Mouse (Mus musculus): ENCODE data around the gene Pde1a.

Gene Pde1a

DNA sequence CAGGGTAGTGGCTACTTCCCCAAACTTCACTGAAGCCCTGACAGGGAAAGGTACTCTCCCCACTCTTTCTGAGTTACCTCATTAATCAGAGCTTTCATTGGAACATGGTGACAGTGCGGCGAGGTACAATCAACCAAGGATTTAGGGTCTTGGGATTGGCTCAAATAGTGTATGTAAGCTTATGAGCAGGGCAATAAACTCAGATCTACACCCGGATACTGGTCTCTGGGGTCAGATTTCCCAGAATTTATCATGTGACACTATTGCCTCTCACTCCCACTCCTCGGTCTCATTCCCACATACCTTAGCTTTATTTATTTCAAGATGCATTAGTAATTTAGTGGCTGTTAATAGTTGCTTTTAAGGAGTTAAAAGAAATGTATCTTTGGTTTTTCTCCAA lies 303.4 kb downstream of the Pde1a start:
- TF ChIP-seq GATA4 (IDR thresholded peaks at IDR 0.05; ENCODE audit: insufficient replicate concordance, low read length): no peak

GRCm38 (mm10) chr2:79819543-79819942 lies 309.7 kb downstream of the Pde1a start:
- no peak for TF ChIP-seq GATA4 (IDR thresholded peaks at IDR 0.05; ENCODE audit: insufficient replicate concordance, low read length)

DNA sequence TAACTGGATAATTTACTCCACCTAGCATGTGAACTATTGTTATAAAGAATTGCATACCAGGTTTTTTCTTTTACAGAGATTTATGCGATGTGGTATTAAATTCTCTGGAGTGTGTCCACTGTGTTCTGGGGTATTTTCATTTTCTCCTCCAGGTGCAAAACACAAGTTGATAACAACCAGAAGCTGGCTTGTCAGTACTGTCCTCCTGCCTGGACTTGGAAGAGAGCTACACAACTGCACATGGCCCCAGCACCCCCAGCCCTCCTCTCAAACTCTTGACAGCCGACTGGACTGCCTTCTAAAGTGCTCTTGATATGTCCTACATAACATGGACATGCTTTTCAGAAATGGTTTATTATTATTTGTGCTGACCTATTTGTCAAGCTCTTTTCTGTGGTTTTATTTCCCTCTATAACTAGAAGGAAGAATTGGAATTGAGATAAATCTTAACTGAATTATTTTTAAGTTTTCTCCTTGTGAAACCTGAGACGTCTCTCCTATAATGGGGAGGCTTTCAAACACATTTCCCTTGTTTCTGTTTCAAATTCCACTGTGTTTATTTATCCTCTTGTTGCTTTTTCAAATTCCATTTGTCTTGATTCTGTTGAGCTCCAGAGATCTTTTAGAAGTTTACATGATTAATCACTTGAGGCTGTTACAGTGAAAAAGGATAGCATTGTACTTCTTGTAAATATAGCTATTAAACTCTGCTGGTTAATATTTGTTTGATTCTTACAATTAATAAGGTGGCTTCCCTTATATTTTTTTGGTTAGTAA lies 313.4 kb downstream of the Pde1a start:
- TF ChIP-seq GATA4 (IDR thresholded peaks at IDR 0.05; ENCODE audit: insufficient replicate concordance, low read length): no peak

- no peak for TF ChIP-seq GATA4 (IDR thresholded peaks at IDR 0.05; ENCODE audit: insufficient replicate concordance, low read length)
These were observed 330.6 kb downstream of the Pde1a start for GRCm38 (mm10) chr2:79798627-79799026.

- TF ChIP-seq GATA4 (IDR thresholded peaks at IDR 0.05; ENCODE audit: insufficient replicate concordance, low read length): no peak
These were observed 331.8 kb downstream of the Pde1a start for GRCm38 (mm10) chr2:79797444-79797843.

GRCm38 (mm10) chr2:79793186-79793585 lies 336.1 kb downstream of the Pde1a start:
- TF ChIP-seq GATA4 (IDR thresholded peaks at IDR 0.05; ENCODE audit: insufficient replicate concordance, low read length): no peak

DNA sequence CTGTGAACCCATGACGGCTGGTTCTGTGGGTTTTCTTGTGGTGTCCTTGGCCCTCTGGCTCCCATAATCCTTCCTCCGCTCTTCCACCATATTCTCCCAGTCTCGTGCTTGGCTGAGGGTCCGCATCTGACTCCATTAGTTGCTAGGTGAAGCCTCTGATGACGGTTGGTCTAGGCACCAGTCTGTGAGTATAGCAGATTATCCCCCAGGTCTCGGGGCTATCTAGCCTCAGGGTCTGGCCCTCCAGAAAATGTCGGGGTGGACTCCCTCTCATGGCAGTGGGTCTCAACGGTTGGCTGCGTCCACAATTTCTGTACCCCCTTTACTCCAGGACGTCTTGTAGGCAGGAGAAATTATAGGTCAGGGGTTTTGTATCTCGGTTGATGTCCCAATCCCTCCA lies 342.8 kb downstream of the Pde1a start:
- TF ChIP-seq GATA4 (IDR thresholded peaks at IDR 0.05; ENCODE audit: insufficient replicate concordance, low read length): no peak

DNA sequence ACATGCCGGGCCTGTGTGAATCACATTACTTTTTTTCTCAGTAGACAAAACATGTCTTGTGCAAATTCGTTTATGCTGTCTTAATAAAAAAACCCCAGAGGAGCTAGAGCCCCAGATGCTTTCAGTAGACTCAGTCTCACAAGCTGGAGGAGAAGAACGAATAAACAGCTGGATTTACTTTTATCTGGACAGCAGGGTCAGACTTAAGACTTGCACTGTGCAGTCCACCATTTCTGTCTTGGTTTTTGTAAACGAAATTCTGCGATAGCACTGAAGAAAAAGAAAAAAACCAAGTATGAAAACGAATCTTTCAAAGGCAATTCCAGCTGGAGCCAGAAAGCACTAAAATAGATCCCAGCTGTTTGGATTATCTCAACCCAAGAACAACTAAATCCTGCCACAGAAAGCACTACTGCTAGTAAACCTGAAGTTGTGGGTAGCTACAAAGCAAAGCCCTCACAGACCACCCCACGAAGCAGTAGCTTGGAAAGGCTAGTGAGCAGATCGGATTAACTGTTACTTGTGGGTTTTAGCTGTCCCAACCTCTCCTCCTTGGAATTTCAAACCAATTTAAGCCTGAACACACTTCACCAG lies 343.6 kb downstream of the Pde1a start:
- TF ChIP-seq GATA4 (IDR thresholded peaks at IDR 0.05; ENCODE audit: insufficient replicate concordance, low read length): no peak
